Mouse (Mus musculus): ENCODE data around the gene Mlh1.

- TF ChIP-seq CTCF (IDR thresholded peaks at IDR 0.05; ENCODE audit: borderline replicate concordance, insufficient read depth, low read length) (no peak), POLR2A (IDR thresholded peaks at IDR 0.05; ENCODE audit: low read depth, low read length) (no peak)
These were observed 31.8 kb downstream of the Mlh1 start for GRCm38 (mm10) chr9:111239821-111240220.
